Mouse (Mus musculus) C2C12 (cell line): ENCODE measurements around the gene Ralgds. TPM values are rescaled to one million over a fixed set of nuclear protein-coding genes. Genes with fewer than 3 reads are reported as not detected.
A peak's percentile ranks its signal among the peaks of the same experiment; 100 is the strongest.

Experiments
- H3K27me3 ChIP-seq: one replicate; pipeline ENCODE4 v1.6.1; 2011; ENCODE audit not compliant: control insufficient read depth, insufficient read depth, insufficient read length
- H3K36me3 ChIP-seq: one replicate; pipeline ENCODE4 v1.6.1; 2011; ENCODE audit not compliant: control insufficient read depth, insufficient read depth
- H3K4me3 ChIP-seq: one replicate; pipeline ENCODE4 v1.5.1; 2011; ENCODE audit warnings: mild to moderate bottlenecking, control low read depth; ENCODE audit not compliant: poor library complexity, insufficient read depth, severe bottlenecking
- H3K79me2 ChIP-seq: one replicate; pipeline ENCODE4 v1.6.1; 2011; ENCODE audit not compliant: control insufficient read depth, insufficient read depth
- H3K79me3 ChIP-seq: one replicate; pipeline ENCODE4 v1.6.1; 2011; ENCODE audit warnings: low read depth, control low read depth
- H3ac ChIP-seq: one replicate; pipeline ENCODE3; 2011; ENCODE audit warnings: low read depth; ENCODE audit not compliant: control insufficient read depth, insufficient read length
- CEBPB ChIP-seq: IDR thresholded peaks from one replicate; pipeline ENCODE4 v1.6.1; 2011; ENCODE audit warnings: low read depth, mild to moderate bottlenecking, control low read depth, moderate library complexity
- CTCF ChIP-seq: IDR thresholded peaks from one replicate; pipeline ENCODE4 v1.5.1; 2011; ENCODE audit not compliant: control insufficient read depth, insufficient read depth, insufficient read length
- FOSL1 ChIP-seq: IDR thresholded peaks from one replicate; pipeline ENCODE4 v1.8.0; 2011; ENCODE audit warnings: mild to moderate bottlenecking, low read length; ENCODE audit not compliant: poor library complexity, insufficient read depth, severe bottlenecking
- MAX ChIP-seq: IDR thresholded peaks from one replicate; pipeline ENCODE4 v1.6.1; 2011; ENCODE audit warnings: mild to moderate bottlenecking, control low read depth
- MYOD1 ChIP-seq: IDR thresholded peaks from one replicate; pipeline ENCODE4 v1.6.1; 2011; ENCODE audit warnings: low read depth; ENCODE audit not compliant: control insufficient read depth, insufficient read length
- MYOG ChIP-seq: IDR thresholded peaks from one replicate; pipeline ENCODE4 v1.6.1; 2011; ENCODE audit not compliant: control insufficient read depth, insufficient read length; ENCODE audit errors: extremely low read depth
- USF1 ChIP-seq: IDR thresholded peaks from one replicate; pipeline ENCODE4 v1.6.1; 2011; ENCODE audit warnings: low read depth, mild to moderate bottlenecking, control low read depth, moderate library complexity
- polyA plus RNA-seq: library from polyadenylated mRNA; unstranded; fragments of >200 nt; fragmentation: generic; extraction: Trizol; gene quantifications from one replicate; pipeline ENCODE4 v1.2.1, GENCODE M21; 2012; ENCODE audit warnings: missing spikeins

The Ralgds gene
- polyA plus RNA-seq, 1 experiment, result 10.5 TPM

- H3K27me3 ChIP-seq, result no peaks in the 10 kb centered on the region
- H3K4me3 ChIP-seq, result no peak overlapping the region
- no peaks in the 10 kb centered on the region for H3K79me2 ChIP-seq
- no peak overlapping the region for H3ac ChIP-seq
- TF ChIP-seq MYOD1, result no peak
- no peaks in the 10 kb centered on the region for H3K79me3 ChIP-seq
- H3K36me3 ChIP-seq, result no peaks in the 10 kb centered on the region
Observed at GRCm38 (mm10) chr2:28537634-28537920, 24.7 kb downstream of the Ralgds start.

- H3ac ChIP-seq, result no peak overlapping the region
- no peaks in the 10 kb centered on the region for H3K79me2 ChIP-seq
- no peaks in the 10 kb centered on the region for H3K79me3 ChIP-seq
- no peak for TF ChIP-seq MAX
- no peak for TF ChIP-seq FOSL1
- TF ChIP-seq CTCF, result no peak
- TF ChIP-seq CEBPB, result no peak
- TF ChIP-seq MYOD1, result no peak
- TF ChIP-seq MYOG, result no peak
- no peak for TF ChIP-seq USF1
- H3K36me3 ChIP-seq, result no peaks in the 10 kb centered on the region
- H3K27me3 ChIP-seq, result no peaks in the 10 kb centered on the region
- no peak overlapping the region for H3K4me3 ChIP-seq
Observed at GRCm38 (mm10) chr2:28537995-28538816, 25.3 kb downstream of the Ralgds start.

GRCm38 (mm10) chr2:28538817-28539128 lies 25.8 kb downstream of the Ralgds start:
- Histone ChIP-seq H3K4me3 (no peak overlapping the region), H3K79me3 (no peaks in the 10 kb centered on the region), H3ac (no peak overlapping the region), H3K27me3 (no peaks in the 10 kb centered on the region), H3K79me2 (no peaks in the 10 kb centered on the region), H3K36me3 (no peaks in the 10 kb centered on the region)
- TF ChIP-seq MYOD1, result no peak
- no peak for TF ChIP-seq CTCF
- no peak for TF ChIP-seq MAX
- no peak for TF ChIP-seq FOSL1
- TF ChIP-seq CEBPB, result no peak
- no peak for TF ChIP-seq USF1
- no peak for TF ChIP-seq MYOG

GRCm38 (mm10) chr2:28539206-28539605 lies 26.3 kb downstream of the Ralgds start:
- Histone ChIP-seq H3K4me3 (no peak overlapping the region), H3ac (no peak overlapping the region), H3K79me2 (no peaks in the 10 kb centered on the region), H3K79me3 (no peaks in the 10 kb centered on the region), H3K27me3 (no peaks in the 10 kb centered on the region), H3K36me3 (no peaks in the 10 kb centered on the region)
- TF ChIP-seq USF1 (peak; percentile 74), MYOD1 (peak; percentile 43), MYOG (no peak)

GRCm38 (mm10) chr2:28539949-28540348 lies 27.0 kb downstream of the Ralgds start:
- TF ChIP-seq FOSL1 (no peak), USF1 (peak; percentile 6)
- H3K4me3 ChIP-seq, result no peak overlapping the region
- no peak overlapping the region for H3ac ChIP-seq
- H3K27me3 ChIP-seq, result no peaks in the 10 kb centered on the region
- no peaks in the 10 kb centered on the region for H3K36me3 ChIP-seq
- no peaks in the 10 kb centered on the region for H3K79me2 ChIP-seq
- H3K79me3 ChIP-seq, result no peaks in the 10 kb centered on the region

DNA sequence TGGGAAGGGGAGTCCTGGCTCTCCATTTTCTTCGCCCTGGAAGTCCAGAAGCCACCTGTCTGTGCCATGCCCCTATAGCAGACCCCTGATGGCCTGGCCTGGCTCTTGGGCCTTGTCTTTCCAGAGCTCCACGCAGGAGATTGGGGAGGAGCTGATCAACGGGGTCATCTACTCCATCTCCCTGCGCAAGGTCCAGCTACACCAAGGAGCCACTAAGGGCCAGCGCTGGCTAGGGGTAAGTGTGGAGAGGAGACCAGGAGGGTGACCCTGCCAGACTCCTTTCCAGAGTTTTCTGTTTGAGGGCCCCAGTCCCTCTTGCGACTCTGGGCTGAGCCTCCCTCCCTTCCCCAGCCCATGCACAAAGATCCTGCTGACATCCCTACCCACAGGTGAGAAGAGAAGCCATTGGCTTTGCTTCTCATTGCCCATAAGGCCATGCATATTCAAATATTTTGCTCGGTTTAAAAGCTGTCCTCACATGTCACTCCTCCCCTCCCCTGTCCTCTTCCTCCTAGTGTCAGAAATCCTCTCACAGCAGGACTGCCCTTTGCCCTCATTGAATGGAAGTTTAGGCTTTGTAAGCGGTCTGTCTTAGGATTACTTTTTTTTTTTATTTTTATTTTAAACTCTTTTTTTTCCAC lies 27.8 kb downstream of the Ralgds start:
- H3K79me2 ChIP-seq, result no peaks in the 10 kb centered on the region
- no peaks in the 10 kb centered on the region for H3K79me3 ChIP-seq
- H3K36me3 ChIP-seq, result no peaks in the 10 kb centered on the region
- no peaks in the 10 kb centered on the region for H3K27me3 ChIP-seq
- no peak overlapping the region for H3K4me3 ChIP-seq
- no peak overlapping the region for H3ac ChIP-seq
- TF ChIP-seq MAX, result no peak
- TF ChIP-seq FOSL1, result no peak
- no peak for TF ChIP-seq MYOG
- no peak for TF ChIP-seq CTCF
- TF ChIP-seq CEBPB, result no peak
- no peak for TF ChIP-seq MYOD1
- no peak for TF ChIP-seq USF1
